Mouse (Mus musculus): ENCODE results near the gene Plekha3.

The Plekha3 gene

DNA sequence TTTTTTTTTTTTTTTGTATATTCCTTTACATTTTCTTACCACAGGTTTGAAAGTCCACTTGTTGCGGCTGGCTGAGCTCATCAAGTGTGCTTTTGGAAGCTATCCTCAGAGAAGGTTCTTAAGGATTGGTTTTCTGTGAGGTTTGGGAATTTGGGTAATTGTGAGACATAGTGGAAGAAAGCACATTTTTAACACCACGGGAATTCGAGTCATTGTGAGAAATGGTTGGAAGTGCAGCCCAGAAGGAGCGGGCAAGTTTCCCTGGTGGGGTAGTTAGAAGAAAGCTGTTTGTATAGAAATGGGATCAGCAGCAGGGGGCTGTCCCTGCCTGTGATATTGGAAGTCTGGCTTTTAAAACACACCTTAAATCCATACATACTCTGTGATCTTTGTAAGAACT, 868 bp downstream of the Plekha3 start:
- in situ Hi-C loops (cut with MboI; ENCODE audit: low sequenced_read_pairs): no loop called here

DNA sequence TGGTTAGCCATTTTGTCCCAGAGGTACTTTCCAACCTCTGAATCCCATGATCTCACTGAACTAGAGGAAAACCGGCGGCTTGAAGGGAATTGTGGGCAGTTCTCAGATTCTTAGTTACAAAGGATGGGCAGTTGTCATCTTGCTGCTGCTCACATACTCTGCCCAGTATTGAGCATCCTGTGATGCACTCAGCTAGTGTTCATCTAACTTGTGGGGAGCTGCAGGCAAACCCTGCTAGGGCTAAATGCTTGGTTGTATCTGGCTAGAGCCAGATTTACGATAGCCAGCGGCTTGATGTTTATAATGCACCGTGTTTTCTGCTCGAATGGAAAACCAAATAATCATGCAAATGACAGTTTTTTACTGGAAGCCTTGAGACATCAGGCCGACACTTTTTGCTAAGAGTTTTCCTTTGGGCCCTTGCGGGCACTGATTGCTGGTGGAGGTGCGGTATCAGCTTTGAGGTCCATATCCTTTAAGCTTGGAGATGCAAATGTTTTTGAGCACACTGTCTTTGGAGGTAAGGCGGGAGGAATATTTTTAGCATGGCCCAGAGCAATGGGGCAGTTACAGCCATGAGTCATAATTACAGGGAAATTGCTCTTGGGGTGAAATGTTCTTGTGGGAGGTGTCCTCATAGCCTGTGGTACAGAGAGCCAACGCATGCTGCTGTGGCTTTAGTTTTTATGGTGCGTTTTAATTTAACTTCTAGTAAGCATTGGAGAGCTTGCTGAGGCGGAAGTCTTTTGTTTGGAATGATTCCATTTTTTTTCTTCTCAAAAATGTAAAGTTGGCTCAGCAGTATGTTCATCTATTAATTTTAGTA, 1.5 kb downstream of the Plekha3 start:
- in situ Hi-C loops (cut with MboI; ENCODE audit: low sequenced_read_pairs): no loop called here

DNA sequence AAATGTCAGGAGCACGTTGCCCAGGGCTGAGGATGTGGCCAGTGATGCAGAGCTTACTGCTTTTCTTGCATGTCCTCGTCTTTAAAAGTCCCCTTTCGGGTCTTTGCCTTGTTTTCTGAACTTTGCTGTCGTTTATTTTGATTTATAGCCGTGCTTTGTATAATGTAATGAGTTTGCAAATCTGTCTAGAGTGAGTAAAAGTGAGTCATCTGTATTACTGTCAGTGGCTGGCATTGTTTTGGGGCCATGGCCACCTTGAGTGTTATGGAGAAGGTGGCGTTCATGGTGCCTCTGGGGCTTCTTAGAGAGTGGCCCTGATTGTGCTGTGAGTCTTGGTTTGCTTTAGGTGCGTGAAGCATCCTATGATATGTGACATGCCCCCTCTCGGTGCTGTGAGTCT, 7.2 kb downstream of the Plekha3 start:
- in situ Hi-C loops (cut with MboI; ENCODE audit: low sequenced_read_pairs): no loop called here

DNA sequence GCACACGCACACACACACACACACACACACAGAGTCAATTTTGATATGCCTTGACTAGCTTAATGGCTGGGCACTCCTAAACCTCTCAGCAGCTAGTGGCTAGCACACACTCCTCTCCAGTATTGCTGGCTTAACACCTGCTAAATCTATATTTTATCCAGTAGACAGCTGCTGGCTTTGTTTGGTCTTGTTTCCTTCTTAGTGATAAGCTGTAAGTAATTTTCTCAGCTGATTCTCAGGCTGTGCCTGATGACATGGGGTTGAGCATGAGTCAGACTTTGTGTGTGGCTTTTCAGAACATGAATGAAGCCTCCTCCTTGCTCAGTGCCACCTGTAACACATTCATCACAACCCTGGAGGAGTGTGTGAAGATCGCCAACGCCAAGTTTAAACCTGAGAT, 11.9 kb downstream of the Plekha3 start:
- in situ Hi-C loops (cut with MboI; ENCODE audit: low sequenced_read_pairs): no loop called here

DNA sequence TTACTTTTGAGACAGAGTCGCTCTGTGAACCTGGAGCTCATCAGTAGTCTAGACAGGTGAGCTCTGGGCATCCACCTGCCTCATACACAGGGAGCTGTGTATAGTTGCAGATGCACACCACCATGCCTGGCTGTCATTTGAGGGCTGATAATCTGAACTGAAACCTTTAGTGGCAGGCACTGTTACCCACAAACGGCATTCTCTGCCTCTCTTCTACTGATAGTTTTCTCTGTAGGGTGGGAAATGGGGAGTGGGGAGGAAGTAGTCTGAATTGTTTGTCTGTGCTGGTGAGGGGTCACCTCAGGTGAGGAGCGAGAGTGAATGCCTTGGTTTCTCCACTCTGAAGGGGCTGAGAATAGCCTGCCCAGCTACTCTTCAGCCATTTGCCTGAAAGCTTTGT, 12.5 kb downstream of the Plekha3 start:
- in situ Hi-C loops (cut with MboI; ENCODE audit: low sequenced_read_pairs): no loop called here

DNA sequence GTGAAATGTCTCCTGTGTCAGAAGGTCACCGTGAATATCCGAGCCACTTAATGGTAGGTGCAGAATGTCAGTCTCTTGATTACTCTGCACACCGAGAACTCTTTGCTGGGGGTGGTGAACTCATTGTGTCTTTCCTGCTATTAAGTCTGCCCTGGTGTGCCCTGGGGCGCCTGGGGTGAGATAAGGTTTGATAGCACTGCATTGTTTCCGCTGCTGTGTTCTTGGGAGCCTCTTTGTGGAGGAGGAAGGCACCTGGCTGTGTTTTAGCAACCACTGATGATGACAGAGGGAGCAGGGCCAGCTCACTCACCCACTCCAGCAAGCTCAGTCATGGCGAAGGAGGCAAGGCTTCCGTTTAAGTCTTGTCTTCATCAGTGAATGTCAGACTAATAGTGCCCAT, 13.1 kb downstream of the Plekha3 start:
- in situ Hi-C loops (cut with MboI; ENCODE audit: low sequenced_read_pairs): no loop called here

DNA sequence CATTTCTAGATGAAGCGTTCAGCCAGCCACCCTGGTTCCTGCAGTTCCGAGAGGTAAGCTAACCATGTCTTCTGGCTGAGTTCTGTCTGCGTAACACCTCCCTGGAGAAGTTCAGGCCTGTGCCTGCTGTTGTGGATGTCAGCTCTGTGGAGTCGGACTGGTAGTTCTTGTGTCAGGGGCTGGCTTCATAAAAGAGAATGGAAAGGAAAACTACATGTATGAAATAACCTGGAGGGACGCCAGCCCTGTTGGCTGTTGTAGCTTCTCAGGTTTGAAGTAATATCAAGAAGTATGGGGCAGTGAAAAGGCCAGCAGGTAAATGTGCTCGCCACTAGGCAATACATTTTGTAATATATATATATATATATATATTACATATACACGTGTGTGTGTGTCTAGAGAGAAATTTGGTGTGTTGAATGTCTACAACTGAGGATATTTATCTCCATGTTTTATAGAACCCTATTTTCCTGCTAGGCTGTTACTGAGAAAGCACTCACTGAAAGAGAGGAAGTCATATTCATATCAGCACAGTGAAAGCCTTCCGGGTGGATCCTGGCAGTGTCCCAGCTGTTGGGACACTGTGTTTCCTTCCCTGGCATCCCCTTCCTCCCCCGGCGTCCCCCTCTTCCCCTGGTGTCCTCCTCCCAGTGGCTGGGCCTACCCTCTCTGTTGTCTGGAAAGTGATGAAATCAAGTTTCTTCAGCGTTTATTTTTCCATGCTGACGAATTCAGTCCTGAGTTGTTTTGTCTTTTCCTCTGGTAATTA, 15.5 kb downstream of the Plekha3 start:
- in situ Hi-C loops (cut with MboI; ENCODE audit: low sequenced_read_pairs): no loop called here

DNA sequence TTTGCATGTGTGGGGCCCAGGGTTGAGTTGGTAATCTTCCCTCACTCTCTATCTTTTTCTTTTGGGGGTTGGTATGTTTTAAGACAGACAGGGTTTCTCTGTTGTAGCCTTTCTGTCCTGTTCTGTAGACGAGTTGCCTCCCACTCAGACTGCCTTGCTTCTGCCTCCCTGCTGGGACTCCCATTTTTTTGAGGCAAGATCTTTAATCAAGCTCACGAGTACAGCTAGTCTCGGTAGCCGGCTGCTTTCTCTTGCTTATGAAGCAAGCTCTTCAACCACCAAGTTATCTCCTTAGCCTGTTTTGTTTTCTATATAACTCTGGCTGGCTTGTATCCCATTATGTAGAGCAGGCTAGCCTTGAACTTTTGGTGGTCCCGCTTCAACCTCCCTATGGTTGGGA, 18.7 kb downstream of the Plekha3 start:
- in situ Hi-C loops (cut with MboI; ENCODE audit: low sequenced_read_pairs): no loop called here

DNA sequence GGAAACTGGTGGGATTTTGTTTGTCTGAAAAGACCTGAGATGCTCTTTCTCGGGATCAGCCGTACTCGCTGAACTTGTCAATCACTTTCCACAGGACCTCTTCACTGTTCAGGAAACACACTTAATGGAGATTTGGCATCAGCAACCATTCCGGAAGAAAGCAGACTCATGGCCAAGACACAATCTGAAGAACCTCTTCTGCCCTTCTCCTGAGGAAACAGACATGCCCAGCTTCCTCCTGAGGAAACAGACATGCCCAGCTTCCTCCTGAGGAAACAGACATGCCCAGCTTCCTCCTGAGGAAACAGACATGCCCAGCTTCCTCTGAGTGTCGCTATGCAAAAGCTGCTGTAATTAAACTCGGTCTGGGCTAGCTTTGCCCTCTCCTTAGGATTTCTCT, 20.2 kb downstream of the Plekha3 start:
- in situ Hi-C loops (cut with MboI; ENCODE audit: low sequenced_read_pairs): no loop called here

DNA sequence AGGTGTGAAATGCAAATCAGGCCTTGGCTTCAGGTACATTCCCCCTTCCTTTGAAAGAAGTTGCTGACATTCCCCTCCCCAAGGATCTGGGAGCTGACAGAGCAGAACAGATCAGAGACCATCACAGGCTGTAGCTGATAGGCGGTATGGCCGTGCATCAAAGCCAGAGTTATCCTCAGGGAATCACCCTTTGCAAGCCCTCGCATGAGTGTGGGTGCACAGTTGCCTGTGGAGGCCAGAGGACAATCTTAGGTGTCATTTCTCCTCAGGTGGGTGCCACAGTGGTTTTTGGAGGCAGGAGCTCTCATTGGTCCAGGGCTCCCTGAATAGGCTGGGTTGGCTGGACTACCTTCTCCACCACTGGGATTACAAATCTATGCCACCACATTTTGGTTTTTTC, 27.1 kb downstream of the Plekha3 start:
- in situ Hi-C loops (cut with MboI; ENCODE audit: low sequenced_read_pairs): no loop called here

DNA sequence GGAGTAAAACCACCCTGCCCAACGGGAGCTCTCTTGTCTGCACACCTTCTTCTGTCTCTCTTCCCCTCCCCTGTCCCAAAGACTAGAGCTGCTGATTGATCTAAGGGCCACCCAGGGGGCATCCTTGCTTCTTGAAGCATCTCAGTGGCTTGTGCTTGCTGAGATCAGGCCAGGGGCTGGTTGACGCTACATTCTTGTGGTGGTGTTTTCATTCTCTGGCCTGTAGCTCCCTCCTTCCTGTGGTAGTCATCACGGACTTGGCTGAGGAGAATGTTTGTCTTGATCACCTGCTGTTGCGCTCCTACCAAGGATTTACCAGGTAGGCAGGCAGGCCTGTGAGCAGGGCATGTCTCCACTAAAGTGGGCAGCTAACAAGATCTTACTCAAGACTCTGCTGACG, 27.7 kb downstream of the Plekha3 start:
- in situ Hi-C loops (cut with MboI; ENCODE audit: low sequenced_read_pairs): no loop called here

DNA sequence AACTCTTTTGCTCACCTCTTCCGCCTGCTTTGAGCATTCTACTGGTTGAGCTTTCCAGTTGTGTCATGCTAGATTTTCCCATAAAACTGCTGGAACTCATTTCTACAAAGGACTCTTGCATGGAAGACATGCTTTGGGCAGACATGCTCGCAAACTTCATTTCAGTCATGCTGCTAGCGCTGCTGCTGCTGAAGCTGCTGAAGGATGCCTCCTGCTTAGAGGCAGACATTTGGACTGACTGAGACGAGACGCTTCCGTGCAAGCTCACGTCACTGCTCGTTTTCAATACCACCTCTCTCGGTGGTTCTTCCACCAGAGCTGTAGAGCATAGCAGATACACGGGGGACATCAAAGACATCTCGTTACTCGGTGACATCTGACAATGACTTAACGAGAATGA, 30.6 kb downstream of the Plekha3 start:
- in situ Hi-C loops (cut with MboI; ENCODE audit: low sequenced_read_pairs): no loop called here

DNA sequence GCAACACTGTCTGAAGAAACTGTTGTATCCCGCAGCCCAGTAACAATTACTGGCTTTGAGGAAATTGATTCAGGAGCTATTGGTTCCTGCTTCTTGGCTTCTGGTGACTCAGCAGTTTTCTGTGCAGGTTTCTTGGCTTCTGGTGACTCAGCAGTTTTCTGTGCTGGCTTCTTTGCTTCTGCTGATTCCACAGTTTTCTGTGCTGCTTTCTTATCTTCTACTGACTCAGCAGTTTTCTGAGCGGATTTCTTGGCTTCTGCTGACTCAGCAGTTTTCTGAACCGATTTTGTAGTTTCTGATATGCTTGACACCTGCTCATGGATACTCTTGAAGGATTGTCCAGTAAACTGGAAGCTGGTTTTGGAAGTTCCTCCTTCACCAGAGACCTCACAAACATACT, 33.4 kb downstream of the Plekha3 start:
- in situ Hi-C loops (cut with MboI; ENCODE audit: low sequenced_read_pairs): no loop called here

DNA sequence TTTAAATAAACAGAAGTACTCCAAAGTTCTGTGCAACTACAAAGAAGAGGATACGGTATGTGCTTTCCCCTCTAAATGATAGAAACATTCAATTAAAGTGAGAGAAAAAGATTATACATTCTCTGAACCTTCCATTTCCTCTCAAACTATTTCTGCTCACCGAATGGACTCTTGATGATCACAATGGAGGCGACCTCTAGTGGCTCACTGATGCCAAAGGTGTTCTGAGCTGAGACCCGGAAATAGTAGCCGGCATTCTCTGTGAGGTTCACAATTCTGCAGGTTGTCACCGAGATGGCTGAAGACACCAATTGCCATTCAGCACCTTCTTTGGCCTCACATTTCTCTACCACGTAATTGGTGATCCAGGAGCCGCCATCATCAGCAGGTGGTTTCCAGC, 39.9 kb downstream of the Plekha3 start:
- in situ Hi-C loops (cut with MboI; ENCODE audit: low sequenced_read_pairs): no loop called here

DNA sequence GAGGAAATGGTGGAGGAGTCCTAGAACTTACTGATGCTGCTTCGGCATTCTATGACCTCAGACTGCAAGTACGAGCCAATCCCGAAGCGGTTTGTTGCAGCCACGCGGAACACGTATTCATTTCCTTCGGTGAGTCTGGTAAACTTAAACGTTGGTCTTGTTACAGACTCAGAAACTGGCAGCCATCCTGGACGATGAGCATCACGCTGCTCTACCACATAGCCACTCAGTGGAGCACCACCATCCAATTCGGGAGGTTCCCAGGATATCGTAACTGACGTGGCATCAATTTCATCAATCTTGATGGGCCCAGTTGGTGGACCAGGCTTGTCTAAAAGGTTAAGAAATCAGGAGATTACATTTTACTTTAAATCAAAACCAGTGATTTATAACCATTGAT, 44.6 kb downstream of the Plekha3 start:
- in situ Hi-C loops (cut with MboI; ENCODE audit: low sequenced_read_pairs): no loop called here

Data from CH12F3 (cell line).